Mouse (Mus musculus) midbrain, embryonic 16.5 days (tissue): ENCODE measurements around the gene Arhgap9. TPM values are rescaled to one million over a fixed set of nuclear protein-coding genes. Genes with fewer than 3 reads are reported as not detected.
A peak's percentile ranks its signal among the peaks of the same experiment; 100 is the strongest.

Experiments
- ATAC-seq: fragments of 200-750 bp; cut with Nextera tagmentation; 2 replicates; pipeline ENCODE4 v1.8.0; 2017; ENCODE audit warnings: moderate TSS enrichment
- H3K27ac ChIP-seq: fragments of 300-500 bp; sonication (generic); 2 replicates; pipeline ENCODE4 v1.5.1; 2014; ENCODE audit warnings: mild to moderate bottlenecking, low read length, mixed read lengths
- H3K27me3 ChIP-seq: fragments of 300-500 bp; sonication (generic); 2 replicates; pipeline ENCODE4 v1.6.1; 2014; ENCODE audit warnings: low read depth, low read length, mixed read lengths; ENCODE audit not compliant: control insufficient read depth, insufficient read depth
- H3K36me3 ChIP-seq: fragments of 300-500 bp; sonication (generic); 2 replicates; pipeline ENCODE4 v1.6.1; 2014; ENCODE audit warnings: mild to moderate bottlenecking, low read length, moderate library complexity, mixed read lengths; ENCODE audit not compliant: control insufficient read depth, insufficient read depth
- H3K4me1 ChIP-seq: fragments of 300-500 bp; sonication (generic); 2 replicates; pipeline ENCODE4 v1.6.1; 2014; ENCODE audit warnings: mild to moderate bottlenecking, low read length, mixed read lengths; ENCODE audit not compliant: control insufficient read depth, insufficient read depth
- H3K4me2 ChIP-seq: fragments of 300-500 bp; sonication (generic); 2 replicates; pipeline ENCODE4 v1.6.1; 2014; ENCODE audit warnings: mild to moderate bottlenecking, low read length, mixed read lengths
- H3K4me3 ChIP-seq: fragments of 300-500 bp; sonication (generic); 2 replicates; pipeline ENCODE4 v1.5.1; 2014; ENCODE audit warnings: low read depth, mild to moderate bottlenecking, low read length, moderate library complexity, mixed read lengths
- H3K9ac ChIP-seq: fragments of 300-500 bp; sonication (generic); 2 replicates; pipeline ENCODE4 v1.6.1; 2014; ENCODE audit warnings: low read depth, low read length, mixed read lengths
- H3K9me3 ChIP-seq: fragments of 300-500 bp; sonication (generic); replicated peaks from 2 replicates; pipeline ENCODE4 v1.6.1; 2014; ENCODE audit warnings: mild to moderate bottlenecking, low read length, mixed read lengths; ENCODE audit not compliant: control insufficient read depth, poor library complexity, severe bottlenecking
- WGBS: fragments of 180-500 bp; shearing (Covaris S2); extraction: QIAGEN DNeasy Blood & Tissue Kit; methylation state at CpG from one replicate; pipeline ENCODE4 v1.1.7; 2014; 5-methylcytosine and 5-hydroxymethylcytosine counted together
- polyA plus RNA-seq: library from polyadenylated mRNA; unstranded; fragments of >200 nt; fragmentation: Nextera tagmentation; extraction: Ambion mirVana; gene quantifications from 2 replicates; pipeline ENCODE4 v1.2.1, GENCODE M21; 2015

Gene Arhgap9
- polyA plus RNA-seq, 1 experiment from 2014 or later = 0.75 TPM

GRCm38 (mm10) chr10:127290307-127290929 is 31.3 kb upstream of the Arhgap9 start:
- peaks cover 37% of the 10 kb centered on the region for H3K4me1 ChIP-seq
- WGBS = under 1% methylated on average over 45 of the region's 47 CpGs
- H3K27ac ChIP-seq = peak overlapping the region; percentile 96
- H3K36me3 ChIP-seq = peaks cover 18% of the 10 kb centered on the region
- H3K27me3 ChIP-seq = no peaks in the 10 kb centered on the region
- H3K9me3 ChIP-seq = no peaks in the 10 kb centered on the region
- peak overlapping the region; percentile 61 for H3K9ac ChIP-seq
- peak overlapping the region; percentile 63 for H3K4me3 ChIP-seq
- peak overlapping the region; percentile 72 for H3K4me2 ChIP-seq
- ATAC-seq = peak; percentile 92

- WGBS = 2% methylated on average over 19 of the region's 19 CpGs
- peak overlapping the region; percentile 72 for H3K4me2 ChIP-seq
These were observed 30.6 kb upstream of the Arhgap9 start for GRCm38 (mm10) chr10:127290930-127291880.

GRCm38 (mm10) chr10:127291881-127292638 is 29.7 kb upstream of the Arhgap9 start:
- Histone ChIP-seq H3K36me3 (peaks cover 25% of the 10 kb centered on the region), H3K4me1 (peaks cover 24% of the 10 kb centered on the region), H3K4me2 (peak overlapping the region; percentile 72), H3K27ac (peak overlapping the region; percentile 96; the same call in 1 of the 2 replicates), H3K9ac (peak overlapping the region; percentile 61; the same call in 1 of the 2 replicates), H3K27me3 (no peaks in the 10 kb centered on the region), H3K4me3 (peak overlapping the region; percentile 63), H3K9me3 (no peaks in the 10 kb centered on the region)
- no peak for ATAC-seq
- WGBS = 38% methylated on average over 5 of the region's 5 CpGs

More at GRCm38 (mm10) chr10:127290930-127291880, 30.6 kb upstream of the Arhgap9 start:
- Histone ChIP-seq H3K36me3 (peaks cover 21% of the 10 kb centered on the region), H3K9me3 (no peaks in the 10 kb centered on the region), H3K4me1 (peaks cover 32% of the 10 kb centered on the region), H3K27ac (peak overlapping the region; percentile 96), H3K27me3 (no peaks in the 10 kb centered on the region), H3K4me3 (peak overlapping the region; percentile 63), H3K9ac (peak overlapping the region; percentile 61)
- peak; percentile 63 for ATAC-seq

GRCm38 (mm10) chr10:127292987-127293538 is 28.7 kb upstream of the Arhgap9 start:
- no peak for ATAC-seq
- peaks cover 29% of the 10 kb centered on the region for H3K36me3 ChIP-seq
- H3K27ac ChIP-seq = no peak overlapping the region
- H3K4me3 ChIP-seq = no peak overlapping the region
- H3K9ac ChIP-seq = no peak overlapping the region
- no peaks in the 10 kb centered on the region for H3K9me3 ChIP-seq
- H3K27me3 ChIP-seq = no peaks in the 10 kb centered on the region
- WGBS = 89% methylated on average over 6 of the region's 6 CpGs
- H3K4me2 ChIP-seq = no peak overlapping the region
- peaks cover 14% of the 10 kb centered on the region for H3K4me1 ChIP-seq

- Histone ChIP-seq H3K4me3 (no peak overlapping the region), H3K27me3 (no peaks in the 10 kb centered on the region), H3K27ac (no peak overlapping the region), H3K4me1 (peaks cover 13% of the 10 kb centered on the region), H3K36me3 (peaks cover 30% of the 10 kb centered on the region), H3K4me2 (no peak overlapping the region), H3K9ac (no peak overlapping the region), H3K9me3 (no peaks in the 10 kb centered on the region)
- ATAC-seq = no peak
- WGBS = 97% methylated on average over 3 of the region's 3 CpGs
These were observed 28.1 kb upstream of the Arhgap9 start for GRCm38 (mm10) chr10:127293590-127294113.

GRCm38 (mm10) chr10:127294895-127295510 is 26.8 kb upstream of the Arhgap9 start:
- peaks cover 40% of the 10 kb centered on the region for H3K36me3 ChIP-seq
- no peak for ATAC-seq
- 91% methylated on average over 10 of the region's 10 CpGs for WGBS

GRCm38 (mm10) chr10:127295986-127296794 is 25.6 kb upstream of the Arhgap9 start:
- H3K9me3 ChIP-seq = no peaks in the 10 kb centered on the region
- no peak overlapping the region for H3K9ac ChIP-seq
- no peaks in the 10 kb centered on the region for H3K27me3 ChIP-seq
- no peak overlapping the region for H3K27ac ChIP-seq
- no peak overlapping the region for H3K4me3 ChIP-seq
- H3K36me3 ChIP-seq = peaks cover 41% of the 10 kb centered on the region
- ATAC-seq = no peak
- peaks cover 11% of the 10 kb centered on the region for H3K4me1 ChIP-seq
- WGBS = 95% methylated on average over 24 of the region's 24 CpGs
- no peak overlapping the region for H3K4me2 ChIP-seq

More at GRCm38 (mm10) chr10:127294895-127295510, 26.8 kb upstream of the Arhgap9 start:
- H3K27ac ChIP-seq = no peak overlapping the region
- H3K9ac ChIP-seq = no peak overlapping the region
- H3K4me2 ChIP-seq = no peak overlapping the region
- H3K9me3 ChIP-seq = no peaks in the 10 kb centered on the region
- H3K27me3 ChIP-seq = no peaks in the 10 kb centered on the region
- no peak overlapping the region for H3K4me3 ChIP-seq
- peaks cover 11% of the 10 kb centered on the region for H3K4me1 ChIP-seq
